Mouse (Mus musculus) heart, postnatal 0 days (tissue): ENCODE measurements around the gene Nbeal2. TPM values are rescaled to one million over a fixed set of nuclear protein-coding genes. Genes with fewer than 3 reads are reported as not detected.
A peak's percentile ranks its signal among the peaks of the same experiment; 100 is the strongest.

ENCODE experiments used
- ATAC-seq: fragments of 200-750 bp; cut with Nextera tagmentation; 2 replicates; pipeline ENCODE4 v1.8.0; 2017; ENCODE audit warnings: low read depth, moderate number of reproducible peaks, moderate library complexity; ENCODE audit not compliant: insufficient read depth
- DNase-seq: peaks from one replicate; pipeline ENCODE4 v3.0.0-alpha.2; 2016; ENCODE audit warnings: low spot score
- H3K27ac ChIP-seq: fragments of 300-500 bp; sonication (generic); 2 replicates; pipeline ENCODE4 v1.5.1; 2014; ENCODE audit warnings: low read depth, mild to moderate bottlenecking
- H3K27me3 ChIP-seq: fragments of 300-500 bp; sonication (generic); 2 replicates; pipeline ENCODE4 v1.6.1; 2014; ENCODE audit warnings: low read length, mixed read lengths; ENCODE audit not compliant: control insufficient read depth, insufficient read depth
- H3K36me3 ChIP-seq: fragments of 300-500 bp; sonication (generic); replicated peaks from 2 replicates; pipeline ENCODE4 v1.6.1; 2014; ENCODE audit warnings: low read length, mixed read lengths; ENCODE audit not compliant: control insufficient read depth, insufficient read depth
- H3K4me1 ChIP-seq: fragments of 300-500 bp; sonication (generic); 2 replicates; pipeline ENCODE4 v1.6.1; 2014; ENCODE audit warnings: antibody characterized with exemption; ENCODE audit not compliant: control insufficient read depth, insufficient read depth
- H3K4me2 ChIP-seq: fragments of 300-500 bp; sonication (generic); 2 replicates; pipeline ENCODE4 v1.6.1; 2014; ENCODE audit warnings: low read depth, mild to moderate bottlenecking, low read length, moderate library complexity
- H3K4me3 ChIP-seq: fragments of 300-500 bp; sonication (generic); 2 replicates; pipeline ENCODE4 v1.5.1; 2014; ENCODE audit warnings: low read depth, low read length
- H3K9ac ChIP-seq: fragments of 300-500 bp; sonication (generic); replicated peaks from 2 replicates; pipeline ENCODE4 v1.6.1; 2014; ENCODE audit warnings: low read depth, low read length, mixed read lengths
- H3K9me3 ChIP-seq: fragments of 300-500 bp; sonication (generic); replicated peaks from 2 replicates; pipeline ENCODE4 v1.6.1; 2016; ENCODE audit warnings: low read length; ENCODE audit not compliant: control insufficient read depth
- CTCF ChIP-seq: IDR thresholded peaks from 2 replicates; pipeline ENCODE4 v1.5.1; 2016; ENCODE audit warnings: antibody characterized with exemption, control low read depth, low read depth
- EP300 ChIP-seq: IDR thresholded peaks from 2 replicates; pipeline ENCODE4 v1.6.1; 2016; ENCODE audit warnings: antibody characterized with exemption, low read depth
- WGBS: fragments of 180-500 bp; shearing (Covaris S2); extraction: QIAGEN DNeasy Blood & Tissue Kit; methylation state at CpG from one replicate; pipeline ENCODE4 v1.1.7; 2014; 5-methylcytosine and 5-hydroxymethylcytosine counted together
- polyA plus RNA-seq: library from polyadenylated mRNA; unstranded; fragments of >200 nt; fragmentation: Nextera tagmentation; extraction: Ambion mirVana; gene quantifications from 2 replicates; pipeline ENCODE4 v1.2.1, GENCODE M21; 2015
- total RNA-seq: library from RNA; depleted of rRNA; stranded (reverse); fragments of >200 nt; gene quantifications from 2 replicates; pipeline ENCODE4 v1.2.3, GENCODE M21; 2014; ENCODE audit warnings: low replicate concordance

Nbeal2 gene
- total and polyA plus RNA-seq, 2 experiments from 2014 or later, result 1.6 to 12.9 TPM

GRCm38 (mm10) chr9:110696427-110696826, 42.5 kb upstream of the Nbeal2 start:
- no peaks in the 10 kb centered on the region for H3K9me3 ChIP-seq
- peaks cover 11% of the 10 kb centered on the region for H3K4me1 ChIP-seq
- no peak for DNase-seq
- no peak overlapping the region for H3K4me3 ChIP-seq
- ATAC-seq, result no peak
- H3K36me3 ChIP-seq, result peaks cover 28% of the 10 kb centered on the region
- no peak for TF ChIP-seq EP300
- no peak for TF ChIP-seq CTCF
- WGBS, result 94% methylated on average over 5 of the region's 5 CpGs
- no peak overlapping the region for H3K4me2 ChIP-seq
- no peaks in the 10 kb centered on the region for H3K27me3 ChIP-seq
- no peak overlapping the region for H3K9ac ChIP-seq
- H3K27ac ChIP-seq, result no peak overlapping the region

DNA sequence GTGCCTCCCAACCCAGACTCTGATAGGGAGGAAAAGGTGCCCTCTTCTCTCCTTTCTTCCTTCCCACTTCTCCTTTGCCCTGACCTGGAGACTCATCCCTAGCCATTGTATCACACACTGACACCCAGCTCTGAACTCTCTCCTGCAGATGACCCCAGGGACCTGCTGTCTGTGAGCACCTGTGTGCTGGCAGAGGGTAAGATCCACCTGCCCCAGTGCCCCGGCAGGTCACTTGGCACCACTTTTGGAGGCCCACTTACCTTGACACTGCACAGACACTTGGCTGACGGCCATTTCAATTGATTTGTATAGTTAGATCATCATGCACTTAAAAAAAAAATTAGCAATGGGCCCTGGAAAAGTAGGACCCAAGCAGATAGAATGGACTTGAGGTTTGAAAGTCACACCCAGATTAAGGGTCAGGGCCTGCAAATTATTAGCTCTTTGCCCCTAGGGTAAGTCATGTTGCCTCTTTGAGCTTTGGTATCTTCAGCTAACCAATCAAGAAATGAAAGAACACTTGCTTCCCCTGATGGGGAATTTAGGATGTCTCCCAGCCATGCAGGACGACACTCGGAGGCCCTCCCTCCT, 41.3 kb upstream of the Nbeal2 start:
- 54% methylated on average over 4 of the region's 4 CpGs for WGBS
- no peak overlapping the region for H3K9ac ChIP-seq
- no peaks in the 10 kb centered on the region for H3K27me3 ChIP-seq
- H3K4me1 ChIP-seq, result peaks cover 11% of the 10 kb centered on the region
- no peak for ATAC-seq
- TF ChIP-seq EP300, result no peak
- no peak for TF ChIP-seq CTCF
- H3K4me3 ChIP-seq, result no peak overlapping the region
- H3K4me2 ChIP-seq, result no peak overlapping the region
- no peak overlapping the region for H3K27ac ChIP-seq
- peaks cover 26% of the 10 kb centered on the region for H3K36me3 ChIP-seq
- no peak for DNase-seq
- no peaks in the 10 kb centered on the region for H3K9me3 ChIP-seq

GRCm38 (mm10) chr9:110689261-110689779, 35.4 kb upstream of the Nbeal2 start:
- H3K4me3 ChIP-seq, result no peak overlapping the region
- ATAC-seq (no peak), DNase-seq (no peak)
- no peak for TF ChIP-seq CTCF
- no peaks in the 10 kb centered on the region for H3K9me3 ChIP-seq
- H3K36me3 ChIP-seq, result peaks cover 8% of the 10 kb centered on the region
- peaks cover 30% of the 10 kb centered on the region for H3K4me1 ChIP-seq
- peak overlapping the region; percentile 7; the same call in 1 of the 2 replicates for H3K27ac ChIP-seq
- 84% methylated on average over 8 of the region's 8 CpGs for WGBS
- no peak overlapping the region for H3K9ac ChIP-seq
- no peaks in the 10 kb centered on the region for H3K27me3 ChIP-seq
- H3K4me2 ChIP-seq, result no peak overlapping the region

GRCm38 (mm10) chr9:110687846-110688245, 33.9 kb upstream of the Nbeal2 start:
- Histone ChIP-seq H3K36me3 (peaks cover 2% of the 10 kb centered on the region), H3K27ac (no peak overlapping the region), H3K4me2 (no peak overlapping the region), H3K4me3 (no peak overlapping the region), H3K4me1 (peaks cover 42% of the 10 kb centered on the region), H3K9ac (no peak overlapping the region), H3K27me3 (no peaks in the 10 kb centered on the region), H3K9me3 (no peaks in the 10 kb centered on the region)
- no peak for ATAC-seq
- TF ChIP-seq EP300 (no peak), CTCF (no peak)
- DNase-seq, result no peak
- WGBS, result 81% methylated on average over 2 of the region's 2 CpGs

DNA sequence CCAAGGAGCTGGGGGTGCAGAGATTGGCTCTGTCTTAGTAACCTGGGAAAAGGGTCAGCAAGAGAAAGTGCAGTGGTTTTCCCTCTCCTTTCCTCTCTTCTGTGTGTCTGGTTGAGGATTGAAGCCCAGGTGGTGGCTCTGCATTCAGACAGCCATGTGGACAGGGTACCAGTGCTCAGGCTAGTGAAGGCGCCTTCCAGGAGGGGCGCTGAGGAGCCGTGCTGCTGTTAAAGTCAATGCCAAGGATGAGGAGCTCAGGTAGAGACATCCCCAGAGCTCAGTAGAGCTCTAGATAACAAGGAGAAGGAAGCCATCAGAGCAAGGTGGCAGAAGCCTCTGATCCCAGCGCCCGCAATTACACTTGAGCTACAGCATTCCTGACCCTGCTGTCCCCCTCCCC, 33.1 kb upstream of the Nbeal2 start:
- H3K27ac ChIP-seq, result no peak overlapping the region
- H3K9me3 ChIP-seq, result no peaks in the 10 kb centered on the region
- H3K27me3 ChIP-seq, result no peaks in the 10 kb centered on the region
- H3K36me3 ChIP-seq, result no peaks in the 10 kb centered on the region
- H3K4me2 ChIP-seq, result no peak overlapping the region
- DNase-seq (no peak), ATAC-seq (no peak)
- TF ChIP-seq CTCF (no peak), EP300 (no peak)
- peaks cover 48% of the 10 kb centered on the region for H3K4me1 ChIP-seq
- 67% methylated on average over 5 of the region's 5 CpGs for WGBS
- no peak overlapping the region for H3K4me3 ChIP-seq
- no peak overlapping the region for H3K9ac ChIP-seq

DNA sequence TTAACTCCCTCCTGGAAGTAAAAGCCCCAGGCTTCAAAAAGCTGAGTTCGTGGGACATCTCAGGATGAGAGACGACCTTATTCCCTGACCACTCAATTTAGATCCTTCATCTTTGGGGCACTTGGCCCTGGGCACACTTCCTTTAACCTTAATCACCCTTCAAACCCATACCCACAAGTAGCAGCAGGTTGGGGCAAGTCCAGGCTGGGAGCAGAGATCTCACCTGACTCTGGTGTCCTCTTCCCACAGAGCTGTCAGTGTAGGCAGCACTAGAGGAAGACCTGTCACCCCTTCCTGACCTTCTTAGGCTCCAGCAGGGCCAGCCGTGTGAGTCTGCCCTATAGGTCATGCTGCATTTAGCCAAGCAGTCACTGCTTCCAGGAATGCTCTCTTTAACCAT, 32.5 kb upstream of the Nbeal2 start:
- DNase-seq (no peak), ATAC-seq (no peak)
- Histone ChIP-seq H3K27ac (peak overlapping the region; percentile 97), H3K4me2 (no peak overlapping the region), H3K9me3 (no peaks in the 10 kb centered on the region), H3K36me3 (no peaks in the 10 kb centered on the region), H3K27me3 (no peaks in the 10 kb centered on the region), H3K4me3 (no peak overlapping the region), H3K9ac (no peak overlapping the region), H3K4me1 (peaks cover 52% of the 10 kb centered on the region)
- 51% methylated on average over 3 of the region's 3 CpGs for WGBS
- TF ChIP-seq EP300 (no peak), CTCF (no peak)
